Mouse (Mus musculus): ENCODE results near the gene Mast2.

GRCm38 (mm10) chr4:116300878-116301355, 163.1 kb downstream of the Mast2 start:
- TF ChIP-seq CTCF (IDR thresholded peaks at IDR 0.05; ENCODE audit: insufficient read depth, low read depth, low read length) (no peak), POLR2A (IDR thresholded peaks at IDR 0.05; ENCODE audit: insufficient read depth, low read depth, low read length) (no peak)
